Mouse (Mus musculus) heart, postnatal 10 days (tissue): ENCODE results near the gene Art3. TPM values are rescaled to one million over a fixed set of nuclear protein-coding genes. Genes with fewer than 3 reads are reported as not detected.

ENCODE experiments used
- microRNA-seq, 2 experiments: library from miRNA; unstranded; fragments of <30 nt; microRNA quantifications; one replicate each; pipeline ENCODE4 v1.2.0; 2022
- total RNA-seq, 2 experiments: library from RNA; stranded (reverse); gene quantifications; 2 replicates each; pipeline ENCODE4 v1.2.3; 2021

The Art3 gene
- total RNA-seq, 2 experiments from 2014 or later, result 369 to 606 TPM

Small RNA genes lying within 50 kb of the gene (microRNA-seq; reads per million reads assigned to microRNA genes)
- gene Mir6415, result 0 reads per million in 2 experiments

Other genes with a start within 250 kb of the Art3 start
- gene G3bp2, start 248.1 kb upstream of the Art3 start, total RNA-seq, result 10 to 100 TPM; 75.4 to 83.7 TPM
- gene Uso1, start 193.9 kb upstream of the Art3 start, total RNA-seq, result 10 to 100 TPM; 42.9 to 46.4 TPM
- not detected for gene U90926, start 116.4 kb upstream of the Art3 start, total RNA-seq
- gene Ppef2, start 75.5 kb upstream of the Art3 start, total RNA-seq, result not detected
- 10 to 100 TPM in 1 of 2 experiments, 1 to 10 TPM in 1; 9.9 to 13.0 TPM for gene Naaa, start 53.7 kb upstream of the Art3 start, total RNA-seq
- 10 to 100 TPM; 15.6 to 18.0 TPM for gene Sdad1, start 21.3 kb upstream of the Art3 start, total RNA-seq
- gene Cxcl9, start 3.7 kb upstream of the Art3 start, total RNA-seq, result under 1 TPM; 0.64 to 0.81 TPM
- gene Cxcl10, start 17.1 kb downstream of the Art3 start, total RNA-seq, result 1 to 10 TPM in 1 of 2 experiments, under 1 TPM in 1; 0.40 to 1.0 TPM
- 10 to 100 TPM; 20.7 to 27.0 TPM for gene Nup54, start 103.4 kb downstream of the Art3 start, total RNA-seq
- gene Scarb2, start 175.0 kb downstream of the Art3 start, total RNA-seq, result 10 to 100 TPM; 93.1 to 98.1 TPM
- gene Fam47e, start 223.2 kb downstream of the Art3 start, total RNA-seq, result not detected